Mouse (Mus musculus): ENCODE measurements at regions not wholly inside any gene's neighbourhood (a gene's known extent, or its start where the extent isn't known, plus 50 kb on each side); places are given as distances from the start of the nearest gene placed in this dataset.

DNA sequence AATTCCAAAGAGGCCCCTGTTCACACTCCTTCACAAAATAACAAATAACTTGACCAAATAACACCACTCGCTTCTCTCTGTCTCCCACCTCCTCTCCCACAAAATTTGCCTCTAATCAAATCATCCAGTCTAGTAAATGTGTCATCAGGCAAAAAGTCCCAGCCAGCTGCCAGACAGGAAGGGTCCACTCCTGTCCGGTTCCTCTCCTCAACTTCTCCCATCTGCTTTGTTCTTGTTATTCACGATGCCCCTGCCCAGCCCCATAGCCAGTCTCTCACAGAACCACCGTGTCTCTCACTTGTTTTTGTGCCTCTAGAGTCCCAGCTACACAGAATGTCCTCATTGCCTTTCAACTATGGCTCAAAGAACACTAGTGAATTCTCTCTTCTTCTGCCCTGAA, 53.8 kb downstream of the Ch25h start:
- no peak for DNase-seq (ENCODE audit: low spot score)

- no peak for DNase-seq (ENCODE audit: low spot score)
These were observed 54.6 kb downstream of the Ch25h start for GRCm38 (mm10) chr19:34420293-34420792.

- DNase-seq (ENCODE audit: low spot score): no peak
These were observed 67.8 kb downstream of the Ch25h start for GRCm38 (mm10) chr19:34407176-34407575.

- DNase-seq (ENCODE audit: low spot score): no peak
These were observed 68.3 kb downstream of the Ch25h start for GRCm38 (mm10) chr19:34406710-34407109.

GRCm38 (mm10) chr19:34396276-34396675, 78.7 kb downstream of the Ch25h start:
- no peak for DNase-seq (ENCODE audit: low spot score)

DNA sequence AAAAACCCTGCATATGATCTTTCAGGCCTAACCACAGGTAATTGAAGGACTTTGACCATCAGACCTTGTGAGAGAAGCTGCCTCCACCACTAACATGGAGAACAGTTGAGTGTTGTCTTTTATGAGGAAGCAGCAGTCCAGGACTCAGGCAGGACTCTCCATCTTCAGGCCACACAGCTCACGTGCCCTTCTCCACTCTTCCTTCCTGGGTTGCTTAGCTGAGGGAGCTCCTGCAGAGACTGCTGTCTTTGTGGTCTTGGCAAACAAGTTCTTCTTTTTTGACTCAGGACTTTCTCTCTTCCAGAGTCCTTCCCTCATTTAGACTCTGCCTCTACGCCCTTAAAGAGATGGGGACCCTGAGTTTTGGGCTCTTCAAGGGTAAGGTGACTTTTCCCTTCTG, 85.0 kb downstream of the Ch25h start:
- no peak for DNase-seq (ENCODE audit: low spot score)

GRCm38 (mm10) chr19:34382551-34382950, 92.1 kb downstream of the Fas start:
- peak; percentile 61 for DNase-seq (ENCODE audit: low spot score)

All from lung, postnatal 25 days (tissue).